8 mouse cellular contexts compared by ENCODE assay signal in the genomic region with DNA sequence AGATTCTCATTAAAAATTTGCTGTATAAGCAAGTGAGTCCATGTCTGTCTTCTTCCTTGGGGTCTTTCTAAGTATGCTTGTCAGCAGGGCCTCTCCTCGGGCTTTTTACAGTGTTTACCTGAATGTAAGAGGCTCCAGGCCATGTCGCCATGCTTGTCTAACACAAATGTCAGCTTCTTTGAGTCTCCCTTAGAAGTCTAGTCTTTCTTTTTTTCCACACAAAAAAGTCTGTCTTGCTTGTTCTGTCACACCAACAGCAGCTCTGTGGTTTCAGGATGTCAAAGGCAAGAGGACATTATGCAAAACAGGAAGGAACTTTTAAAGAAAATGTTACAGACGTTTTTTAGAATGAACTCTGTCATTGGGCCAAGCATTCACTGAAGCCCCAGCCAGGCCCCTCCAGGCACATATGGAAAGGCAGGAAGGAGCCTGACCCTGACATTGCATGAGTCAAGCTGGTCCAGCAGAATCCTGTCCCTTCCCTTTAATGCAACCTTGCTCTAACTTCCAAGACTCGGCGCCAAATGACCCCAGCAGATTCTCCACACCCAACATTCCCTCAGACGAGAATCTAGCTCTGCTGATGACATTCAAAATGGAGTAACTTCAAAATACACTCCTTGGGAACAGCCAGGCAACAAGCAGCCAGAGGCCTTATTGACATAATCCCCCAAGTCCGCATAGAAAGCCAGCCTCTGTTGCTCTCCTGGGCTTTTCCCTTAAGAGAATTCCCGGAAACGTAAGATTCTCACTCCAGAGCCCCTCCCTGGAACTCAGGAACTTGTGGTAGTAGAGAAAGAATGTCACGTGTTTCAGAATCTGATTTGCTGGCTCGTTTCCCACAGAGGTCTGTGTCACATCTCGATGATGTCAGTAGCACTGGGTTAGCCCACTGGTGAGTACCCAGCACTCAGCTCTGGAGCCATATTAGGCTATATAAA. TPM values are rescaled to one million over a fixed set of nuclear protein-coding genes. Genes with fewer than 3 reads are reported as not detected.
DNase-seq lines count a peak whose midpoint lies in the region; ATAC-seq and TF ChIP-seq lines count a peak whose summit lies in the region.

No protein-coding gene starts in this region.

- DNase-seq in left cerebral cortex, adult 2 months (ENCODE audit: extremely low spot score in 1 of 2, low spot score in 2 of 2) = no peak
- no peak for DNase-seq in left cerebral cortex, postnatal 25 days (ENCODE audit: low spot score in 2 of 2)
- peak; percentile 74 for DNase-seq in kidney, postnatal 10 days
- DNase-seq in c-Kit-positive CD71-positive TER-119-positive erythroid progenitor cells, embryonic 14.5 days (ENCODE audit: low spot score) = no peak

- peak; percentile 71 for ATAC-seq in heart, embryonic 12.5 days (ENCODE audit: insufficient number of reproducible peaks, low FRiP score)
- no peak for ATAC-seq in erythroblast, adult 5-6 weeks (replicated peaks; ENCODE audit: low FRiP score, poor library complexity, severe bottlenecking)

- peaks cover 95% of the 10 kb centered on the region for H3K79me2 ChIP-seq in macrophage (ENCODE audit: inconsistent target)

- peaks cover 77% of the 10 kb centered on the region for H3K4me1 ChIP-seq in bone marrow macrophage, adult 2 months (ENCODE audit: control insufficient read depth, insufficient read depth, low read length)
- H3K4me1 ChIP-seq in heart, embryonic 12.5 days (replicated peaks) = peaks cover 93% of the 10 kb centered on the region

- intact Hi-C loops in left cerebral cortex, adult 2 months (cut with DNase I) = no loop called here
- intact Hi-C loops in left cerebral cortex, postnatal 25 days (cut with DNase I) = no loop called here

- peak overlapping the region; percentile 23 for H3K4me2 ChIP-seq in heart, embryonic 12.5 days

- H3K9ac ChIP-seq in heart, embryonic 12.5 days = 0 out of 2 replicates have a peak overlapping the region, but pooled peaks have one; percentile 18

- peak overlapping the region; percentile 24; the same call in 1 of the 2 replicates for H3K27ac ChIP-seq in left cerebral cortex, adult 2 months
- peak overlapping the region; percentile 77 for H3K27ac ChIP-seq in bone marrow macrophage, adult 2 months (ENCODE audit: insufficient read depth, low read depth, low read length)
- peak overlapping the region; percentile 93 for H3K27ac ChIP-seq in heart, embryonic 12.5 days (ENCODE audit: poor library complexity, severe bottlenecking)
- peak overlapping the region; percentile 84 for H3K27ac ChIP-seq in macrophage

- TF ChIP-seq CTCF in left cerebral cortex, adult 2 months (IDR thresholded peaks at IDR 0.05) = no peak
- no peak for TF ChIP-seq CTCF in bone marrow macrophage, adult 2 months (IDR thresholded peaks at IDR 0.05; ENCODE audit: low read depth, low read length)

- no peaks in the 10 kb centered on the region for H3K27me3 ChIP-seq in heart, embryonic 12.5 days (replicated peaks)

- no peak for TF ChIP-seq POLR2A in bone marrow macrophage, adult 2 months (IDR thresholded peaks at IDR 0.05; ENCODE audit: borderline replicate concordance, low read depth, low read length)

- H3K9me3 ChIP-seq in heart, embryonic 12.5 days (replicated peaks) = no peaks in the 10 kb centered on the region

- H3K4me3 ChIP-seq in left cerebral cortex, adult 2 months = no peak overlapping the region
- peak overlapping the region; percentile 12; the same call in 1 of the 2 replicates for H3K4me3 ChIP-seq in bone marrow macrophage, adult 2 months (ENCODE audit: insufficient read depth, low read length)
- no peak overlapping the region for H3K4me3 ChIP-seq in heart, embryonic 12.5 days
- H3K4me3 ChIP-seq in macrophage (ENCODE audit: inconsistent target) = no peak overlapping the region

- WGBS in heart, embryonic 12.5 days = 34% methylated on average over 12 of the region's 12 CpGs
- 27% methylated on average over 12 of the region's 12 CpGs for WGBS in macrophage (ENCODE audit: missing documents)

- H3K36me3 ChIP-seq in heart, embryonic 12.5 days = no peaks in the 10 kb centered on the region
- no peaks in the 10 kb centered on the region for H3K36me3 ChIP-seq in macrophage (ENCODE audit: inconsistent target)

RNA-seq across cellular contexts. Expression of gene B4galt1, which starts 8.7 kb away (rescaled TPM):
- total RNA-seq in left cerebral cortex, adult 2 months (2021) = 1 to 10 TPM; 5.0 to 8.2 TPM
- 1 to 10 TPM; 5.2 to 6.5 TPM for total RNA-seq in left cerebral cortex, postnatal 25 days (2021)
- 75.9 and 77.7 TPM in 2 replicates for polyA plus RNA-seq in bone marrow macrophage, adult 2 months (2012; ENCODE audit: insufficient read depth, insufficient read length, missing spikeins)
- polyA plus RNA-seq in heart, embryonic 12.5 days (2016; fragmentation: Nextera tagmentation; extraction: Ambion mirVana) = 56.5 and 58.0 TPM in 2 replicates
- 10 to 100 TPM; 21.8 to 67.0 (median 38.1) TPM for total RNA-seq in macrophage (2018; cell fraction: chromatin; rRNA removed)
- total RNA-seq in macrophage (2018; cell fraction: cytosol; rRNA removed) = 100 to 1,000 TPM in 10 of 26 experiments, 10 to 100 TPM in 16; 68.0 to 139 (median 95.9) TPM
- total RNA-seq in macrophage (2018; cell fraction: nucleus; rRNA removed) = 100 to 1,000 TPM in 19 of 26 experiments, 10 to 100 TPM in 7; 52.3 to 227 (median 128) TPM
- 54.5 to 89.1 TPM (median 55.9 TPM) in 3 replicates for polyA plus RNA-seq in macrophage (2018)
- 34.5 and 42.3 TPM in 2 replicates for total RNA-seq in erythroblast, adult 5-6 weeks (2015; ENCODE audit: low replicate concordance)
- 29.7 and 31.4 TPM in 2 replicates for total RNA-seq in erythroblast, adult 5-6 weeks (2017; ENCODE audit: low replicate concordance)

Comparison
In these comparisons a context has a peak if more than half of its experiments do, and no peak if none do; other contexts are left out.
1. H3K27ac ChIP-seq: peak in every context shown above with its lines; median percentile 93 in heart, embryonic 12.5 days; 84 in macrophage; 77 in bone marrow macrophage, adult 2 months; 24 in left cerebral cortex, adult 2 months.